Mouse (Mus musculus) cerebellum, postnatal 36 days (tissue): ENCODE measurements at regions not wholly inside any gene's neighbourhood (a gene's known extent, or its start where the extent isn't known, plus 50 kb on each side); places are given as distances from the start of the nearest gene placed in this dataset.

Experiments used
- DNase-seq, 2 experiments: peaks; one replicate each; pipeline ENCODE4 v3.0.0; 2021 to 2022; ENCODE audit warnings: mixed read lengths in 2 of 2

- DNase-seq = no peak
Observed at GRCm38 (mm10) chr4:92574586-92574985, 383.0 kb upstream of the Gm12666 start.

- DNase-seq = no peak
Observed at GRCm38 (mm10) chr4:92565357-92565756, 373.8 kb upstream of the Gm12666 start.

- no peak for DNase-seq
Observed at GRCm38 (mm10) chr4:92555186-92555585, 363.6 kb upstream of the Gm12666 start.

- DNase-seq = no peak
Observed at GRCm38 (mm10) chr4:92542089-92542488, 350.5 kb upstream of the Gm12666 start.

- peak in 1 of 2 experiments; percentile 2 for DNase-seq
Observed at GRCm38 (mm10) chr4:92538296-92538695, 346.7 kb upstream of the Gm12666 start.

- no peak for DNase-seq
Observed at GRCm38 (mm10) chr4:92502010-92502409, 310.5 kb upstream of the Gm12666 start.

GRCm38 (mm10) chr4:92500168-92500567 is 308.6 kb upstream of the Gm12666 start:
- no peak for DNase-seq

- DNase-seq = no peak
Observed at GRCm38 (mm10) chr4:92486603-92487002, 295.1 kb upstream of the Gm12666 start.

GRCm38 (mm10) chr4:92458186-92458585 is 266.6 kb upstream of the Gm12666 start:
- DNase-seq = no peak
